Mouse (Mus musculus) heart, embryonic 14.5 days (tissue): ENCODE measurements at regions not wholly inside any gene's neighbourhood (a gene's known extent, or its start where the extent isn't known, plus 50 kb on each side); places are given as distances from the start of the nearest gene placed in this dataset.

Source experiments
- ATAC-seq: fragments of 200-750 bp; cut with Nextera tagmentation; 2 replicates; pipeline ENCODE4 v1.8.0; 2017; ENCODE audit warnings: low read depth, moderate TSS enrichment; ENCODE audit not compliant: insufficient number of reproducible peaks, insufficient read depth, low FRiP score
- H3K27ac ChIP-seq, 2 experiments: fragments of 200-500 bp in 1 of 2; fragments of 300-500 bp in 1 of 2; sonication (generic) in 1 of 2; replicated peaks in 1 of 2; 2 replicates each; pipeline ENCODE4 v1.5.1; 2012 to 2014; ENCODE audit warnings: low read depth in 2 of 2, low read length in 2 of 2, control low read depth in 1 of 2, mild to moderate bottlenecking in 1 of 2, mixed read lengths in 1 of 2; ENCODE audit not compliant: control insufficient read depth in 1 of 2, insufficient read depth in 1 of 2
- H3K27me3 ChIP-seq: fragments of 300-500 bp; sonication (generic); 2 replicates; pipeline ENCODE4 v1.6.1; 2014; ENCODE audit warnings: mild to moderate bottlenecking, low read length, control low read depth; ENCODE audit not compliant: control insufficient read depth, insufficient read depth
- H3K36me3 ChIP-seq: fragments of 300-500 bp; sonication (generic); 2 replicates; pipeline ENCODE4 v1.6.1; 2014; ENCODE audit warnings: mild to moderate bottlenecking, control low read depth, low read length, mixed read lengths; ENCODE audit not compliant: control insufficient read depth, insufficient read depth
- H3K4me1 ChIP-seq, 2 experiments: fragments of 200-500 bp in 1 of 2; fragments of 300-500 bp in 1 of 2; sonication (generic) in 1 of 2; 2 replicates each; pipeline ENCODE4 v1.6.1; 2012 to 2014; ENCODE audit warnings: low read length in 2 of 2, control low read depth in 1 of 2, mixed read lengths in 1 of 2; ENCODE audit not compliant: control insufficient read depth in 2 of 2, insufficient read depth in 2 of 2
- H3K4me2 ChIP-seq: fragments of 300-500 bp; sonication (generic); 2 replicates; pipeline ENCODE4 v1.6.1; 2014; ENCODE audit warnings: mild to moderate bottlenecking, low read length
- H3K4me3 ChIP-seq, 2 experiments: fragments of 200-500 bp in 1 of 2; fragments of 300-500 bp in 1 of 2; sonication (generic) in 1 of 2; 2 replicates each; pipeline ENCODE4 v1.5.1; 2012 to 2014; ENCODE audit warnings: low read length in 2 of 2, mild to moderate bottlenecking in 2 of 2, control low read depth in 1 of 2, low read depth in 1 of 2, moderate library complexity in 1 of 2; ENCODE audit not compliant: control insufficient read depth in 1 of 2, insufficient read depth in 1 of 2
- H3K9ac ChIP-seq: fragments of 300-500 bp; sonication (generic); 2 replicates; pipeline ENCODE4 v1.6.1; 2014; ENCODE audit warnings: mild to moderate bottlenecking, low read length
- H3K9me3 ChIP-seq: fragments of 300-500 bp; sonication (generic); 2 replicates; pipeline ENCODE4 v1.6.1; 2016; ENCODE audit warnings: low read length, control low read depth; ENCODE audit not compliant: control insufficient read depth
- whole genome bisulfite sequencing: fragments of 180-500 bp; shearing (Covaris S2); extraction: QIAGEN DNeasy Blood & Tissue Kit; methylation state at CpG from one replicate; pipeline ENCODE4 v1.1.7; 2014; 5-methylcytosine and 5-hydroxymethylcytosine counted together

GRCm38 (mm10) chr1:35362836-35363235 is 513.1 kb downstream of the Plekhb2 start:
- H3K4me1 ChIP-seq = no peaks in the 10 kb centered on the region
- H3K27ac ChIP-seq = no peak overlapping the region
- H3K4me3 ChIP-seq = no peak overlapping the region
- no peaks in the 10 kb centered on the region for H3K27me3 ChIP-seq
- H3K36me3 ChIP-seq = no peaks in the 10 kb centered on the region
- no peak overlapping the region for H3K9ac ChIP-seq
- 69% methylated on average over 3 of the region's 3 CpGs for WGBS
- no peaks in the 10 kb centered on the region for H3K9me3 ChIP-seq
- H3K4me2 ChIP-seq = no peak overlapping the region
- ATAC-seq = no peak

DNA sequence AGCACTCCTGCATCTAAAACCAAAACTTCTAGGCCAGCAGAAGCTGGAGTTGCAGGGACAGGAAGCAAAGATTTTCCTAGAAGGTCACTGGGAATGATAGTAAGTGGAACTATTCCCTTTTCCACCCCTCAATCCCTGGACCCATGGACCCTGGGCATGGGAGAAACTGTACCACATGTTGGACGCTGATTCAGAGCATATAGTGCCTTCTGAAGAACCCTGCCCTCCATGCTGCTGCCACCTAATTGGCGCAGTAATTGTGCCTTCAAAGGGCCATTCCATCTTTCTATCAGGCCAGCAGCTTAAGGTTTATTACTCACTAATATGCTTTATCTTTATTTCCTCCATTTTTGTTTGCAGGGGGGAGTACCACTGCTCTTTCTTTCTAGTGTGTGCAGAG is 516.8 kb downstream of the Plekhb2 start:
- no peak overlapping the region for H3K4me2 ChIP-seq
- no peaks in the 10 kb centered on the region for H3K36me3 ChIP-seq
- no peaks in the 10 kb centered on the region for H3K9me3 ChIP-seq
- ATAC-seq = no peak
- H3K4me3 ChIP-seq = no peak overlapping the region
- 76% methylated on average over 2 of the region's 2 CpGs for WGBS
- H3K27me3 ChIP-seq = no peaks in the 10 kb centered on the region
- no peaks in the 10 kb centered on the region for H3K4me1 ChIP-seq
- H3K9ac ChIP-seq = no peak overlapping the region
- H3K27ac ChIP-seq = no peak overlapping the region

GRCm38 (mm10) chr1:35372751-35373150 is 523.0 kb downstream of the Plekhb2 start:
- H3K9ac ChIP-seq = no peak overlapping the region
- no peaks in the 10 kb centered on the region for H3K9me3 ChIP-seq
- H3K27ac ChIP-seq = no peak overlapping the region
- no peaks in the 10 kb centered on the region for H3K36me3 ChIP-seq
- no peak for ATAC-seq
- H3K4me2 ChIP-seq = no peak overlapping the region
- H3K4me3 ChIP-seq = no peak overlapping the region
- H3K4me1 ChIP-seq = no peaks in the 10 kb centered on the region
- H3K27me3 ChIP-seq = no peaks in the 10 kb centered on the region
- WGBS = 87% methylated on average over 4 of the region's 4 CpGs

DNA sequence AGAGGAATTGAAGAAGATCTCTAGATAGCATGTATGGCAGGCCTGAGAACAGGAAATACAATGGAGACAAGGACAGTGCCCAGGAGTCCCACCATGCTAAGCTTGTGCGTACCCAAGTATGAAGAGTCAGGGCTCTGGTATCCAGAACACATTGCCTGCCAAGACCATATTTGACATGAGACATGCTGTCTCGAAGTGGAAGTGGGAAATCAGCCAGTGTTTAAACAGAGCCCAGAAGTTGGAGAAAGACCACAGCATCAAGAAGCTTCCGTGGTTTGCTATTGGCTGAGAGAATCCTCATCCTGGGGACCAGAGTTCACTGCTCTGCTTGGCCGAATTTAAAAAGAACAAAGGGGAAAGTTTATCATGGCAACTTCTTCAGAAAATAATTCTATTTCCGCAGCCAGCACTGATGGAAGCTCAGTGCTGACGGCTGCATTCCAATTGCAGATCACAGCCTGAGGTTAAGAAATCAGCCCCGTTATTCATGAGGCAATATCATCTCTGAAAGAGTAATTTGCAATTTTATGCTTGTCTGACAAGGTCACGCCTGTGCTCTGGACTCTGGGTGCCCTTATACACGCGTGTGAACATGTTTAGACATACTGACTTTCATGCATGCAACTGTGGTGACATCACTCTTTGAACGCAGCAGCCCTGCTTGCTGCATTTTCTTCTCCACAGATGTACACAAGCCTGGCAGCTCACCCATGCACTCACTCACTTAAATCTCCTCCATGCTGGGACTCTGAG is 531.0 kb downstream of the Plekhb2 start:
- 65% methylated on average over 11 of the region's 11 CpGs for WGBS
- Histone ChIP-seq H3K27ac (no peak overlapping the region), H3K4me1 (no peaks in the 10 kb centered on the region), H3K36me3 (no peaks in the 10 kb centered on the region), H3K4me3 (no peak overlapping the region), H3K9ac (no peak overlapping the region), H3K9me3 (no peaks in the 10 kb centered on the region), H3K27me3 (no peaks in the 10 kb centered on the region), H3K4me2 (no peak overlapping the region)
- ATAC-seq = no peak

DNA sequence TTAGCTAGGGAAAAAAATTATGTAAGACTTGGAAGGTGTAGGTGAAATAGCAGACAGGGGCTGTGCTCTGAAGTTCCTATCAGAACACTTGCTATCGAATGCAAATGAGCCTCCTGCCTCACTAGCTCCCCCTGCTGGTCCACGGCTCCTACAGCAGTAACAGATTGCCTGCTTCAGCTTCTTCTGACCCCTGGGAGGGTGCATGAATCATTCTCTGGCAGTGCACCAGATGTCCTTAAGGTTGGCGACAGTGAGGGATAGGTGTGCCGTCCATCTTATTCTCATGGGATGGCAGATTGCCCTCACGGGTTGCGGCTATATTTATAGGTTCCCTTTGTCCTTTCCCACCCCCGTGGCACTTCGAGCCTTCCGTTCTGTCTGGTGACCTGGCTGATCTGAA is 535.7 kb downstream of the Plekhb2 start:
- Histone ChIP-seq H3K27me3 (no peaks in the 10 kb centered on the region), H3K4me2 (peak overlapping the region; percentile 52), H3K4me3 (no peak overlapping the region), H3K9me3 (no peaks in the 10 kb centered on the region), H3K27ac (no peak overlapping the region), H3K36me3 (no peaks in the 10 kb centered on the region), H3K9ac (no peak overlapping the region; the same call in 1 of the 2 replicates), H3K4me1 (no peaks in the 10 kb centered on the region)
- no peak for ATAC-seq
- WGBS = 27% methylated on average over 9 of the region's 9 CpGs

- ATAC-seq = no peak
Observed at GRCm38 (mm10) chr1:35388181-35388580, 538.4 kb downstream of the Plekhb2 start.

GRCm38 (mm10) chr1:35390371-35390770 is 540.6 kb downstream of the Plekhb2 start:
- no peaks in the 10 kb centered on the region for H3K9me3 ChIP-seq
- no peak overlapping the region for H3K4me2 ChIP-seq
- H3K36me3 ChIP-seq = no peaks in the 10 kb centered on the region
- ATAC-seq = no peak
- 63% methylated on average over 4 of the region's 4 CpGs for WGBS
- H3K27me3 ChIP-seq = no peaks in the 10 kb centered on the region
- H3K4me3 ChIP-seq = no peak overlapping the region
- no peak overlapping the region for H3K27ac ChIP-seq
- no peak overlapping the region for H3K9ac ChIP-seq
- H3K4me1 ChIP-seq = no peaks in the 10 kb centered on the region

More at GRCm38 (mm10) chr1:35388181-35388580, 538.4 kb downstream of the Plekhb2 start:
- Histone ChIP-seq H3K4me2 (no peak overlapping the region), H3K4me3 (no peak overlapping the region), H3K4me1 (no peaks in the 10 kb centered on the region), H3K27ac (no peak overlapping the region), H3K9ac (no peak overlapping the region), H3K9me3 (no peaks in the 10 kb centered on the region), H3K27me3 (no peaks in the 10 kb centered on the region), H3K36me3 (no peaks in the 10 kb centered on the region)
- 27% methylated on average over 6 of the region's 6 CpGs for WGBS
